9 mouse cellular contexts compared by ENCODE assay signal in the genomic region with DNA sequence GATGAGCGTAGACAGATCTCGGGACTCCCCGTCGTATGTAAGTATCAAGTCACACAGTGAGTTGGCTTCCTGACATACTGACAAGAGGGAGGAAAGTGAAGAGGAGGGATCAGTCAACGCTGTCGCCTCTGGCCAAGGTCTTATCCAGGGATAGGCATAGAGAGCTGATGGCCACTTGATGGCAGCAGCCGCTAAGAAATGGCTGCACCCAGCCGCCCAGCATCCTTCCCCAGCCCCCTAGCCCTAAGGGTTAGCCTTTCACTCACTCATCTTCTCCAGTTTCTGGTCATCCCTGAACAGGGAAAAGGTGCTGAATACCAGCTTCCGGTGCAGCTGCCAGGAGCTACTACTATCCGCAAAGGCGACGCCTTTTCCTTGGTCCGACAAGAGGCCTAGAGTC. TPM values are rescaled to one million over a fixed set of nuclear protein-coding genes. Genes with fewer than 3 reads are reported as not detected.
DNase-seq lines count a peak whose midpoint lies in the region; ATAC-seq lines count a peak whose summit lies in the region.
"Had no signal": no experiment of that assay in that cellular context is flagged by ENCODE, and none has a peak within 500 bp of the region (broad histone marks: within the 10 kb centered on the region; RNA-seq: fewer than 3 reads in every experiment).

No protein-coding gene starts in this region.

- no peak overlapping the region for H3K9ac ChIP-seq in liver, embryonic 11.5 days (ENCODE audit: low read depth, low read length)

- H3K4me3 ChIP-seq in liver, embryonic 11.5 days (ENCODE audit: low read depth, low read length), result no peak overlapping the region
- H3K4me3 ChIP-seq: erythroblast, embryonic 14.5 days had no signal

- no peak overlapping the region for H3K27ac ChIP-seq in liver, embryonic 11.5 days (ENCODE audit: low read depth, low read length)

- DNase-seq in ovary, postnatal 10 days (ENCODE audit: low spot score), result peak; percentile 28
- DNase-seq in ovary, adult 18-20 months (ENCODE audit: low spot score), result no peak
- DNase-seq in cerebellum, adult 18-20 months, result peak; percentile 62 to 69
- DNase-seq in frontal cortex, postnatal 36 days (ENCODE audit: low spot score in 2 of 2), result peak; percentile 57 to 62
- peak; percentile 55 for DNase-seq in induced T-regulatory cell, adult 2 months (ENCODE audit: low read depth)
- peak; percentile 53 for DNase-seq in liver, embryonic 11.5 days (ENCODE audit: low spot score)
- DNase-seq in natural killer cell, adult 2 months (ENCODE audit: low spot score in 2 of 2), result peak; percentile 51 to 63
- DNase-seq in thymus, postnatal 10 days (ENCODE audit: low spot score in 2 of 2), result peak; percentile 18 to 57

- H3K27me3 ChIP-seq in liver, embryonic 11.5 days (replicated peaks; ENCODE audit: control insufficient read depth, insufficient read depth, low read length), result no peaks in the 10 kb centered on the region; the same call in 1 of the 2 replicates

- no peak overlapping the region for H3K4me2 ChIP-seq in liver, embryonic 11.5 days

- H3K4me1 ChIP-seq in liver, embryonic 11.5 days (replicated peaks; ENCODE audit: control insufficient read depth, insufficient read depth, low read length), result peaks cover 20% of the 10 kb centered on the region

- ATAC-seq in liver, embryonic 11.5 days (replicated peaks; ENCODE audit: low FRiP score), result no peak; the same call in 1 of the 2 replicates

- H3K9me3 ChIP-seq in liver, embryonic 11.5 days (ENCODE audit: control insufficient read depth, low read length), result no peaks in the 10 kb centered on the region

- no peaks in the 10 kb centered on the region for H3K36me3 ChIP-seq in liver, embryonic 11.5 days (ENCODE audit: control insufficient read depth, insufficient read depth, low read length)

- 24% methylated on average over 13 of the region's 13 CpGs for WGBS in liver, embryonic 11.5 days

RNA-seq across cellular contexts. Expression of a gene that starts 2.3 kb away (rescaled TPM):
- polyA plus RNA-seq in liver, embryonic 11.5 days (2014; fragmentation: Nextera tagmentation; extraction: Ambion mirVana), result 0.27 and 0.30 TPM in 2 replicates
- polyA plus RNA-seq: erythroblast, embryonic 14.5 days had no signal

RNA-seq across cellular contexts. Expression of a gene that starts 19.0 kb away (rescaled TPM):
- 9.9 and 13.8 TPM in 2 replicates for polyA plus RNA-seq in liver, embryonic 11.5 days (2014; fragmentation: Nextera tagmentation; extraction: Ambion mirVana)

RNA-seq across cellular contexts. Expression of a gene that starts 36.6 kb away (rescaled TPM):
- polyA plus RNA-seq in liver, embryonic 11.5 days (2014; fragmentation: Nextera tagmentation; extraction: Ambion mirVana), result 26.0 and 29.3 TPM in 2 replicates
